Mouse (Mus musculus): Measurements from ENCODE around the gene Bptf. TPM values are rescaled to one million over a fixed set of nuclear protein-coding genes. Genes with fewer than 3 reads are reported as not detected.
A peak's percentile ranks its signal among the peaks of the same experiment; 100 is the strongest.
"Not testable (repeated sequence)": the region's sequence is repeated elsewhere in the genome, so short reads cannot be mapped to it uniquely, and the experiment has no call there.

The Bptf gene
- polyA plus RNA-seq, 1 experiment: 76.8 TPM

DNA sequence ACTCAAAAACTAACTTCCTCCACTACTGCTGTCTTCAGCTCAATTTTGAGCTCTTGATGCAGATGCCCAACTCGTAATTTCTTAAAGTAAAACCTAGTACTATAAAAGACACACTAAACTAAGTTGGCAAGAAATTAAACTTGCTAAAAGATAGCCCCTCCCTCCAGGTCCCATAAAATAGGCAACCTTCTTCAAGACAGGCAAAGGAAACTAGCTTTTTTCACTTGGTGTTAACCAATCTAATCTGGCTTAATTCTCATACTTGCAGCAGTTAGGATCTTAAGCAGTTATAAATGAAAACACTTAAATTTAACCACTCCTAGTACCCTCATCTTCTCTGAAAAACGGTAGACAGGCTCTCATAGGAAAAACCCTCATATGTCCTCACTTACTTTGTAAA, 2.3 kb downstream of the Bptf start:
- no peak for TF ChIP-seq POLR2A (IDR thresholded peaks at IDR 0.05; ENCODE audit: insufficient read depth, low read depth, low read length)
- no peak for TF ChIP-seq CTCF (IDR thresholded peaks at IDR 0.05; ENCODE audit: insufficient read depth, low read depth, low read length)
- H3K4me3 ChIP-seq (ENCODE audit: insufficient read depth, low read depth, low read length): no peak overlapping the region
- H3K27ac ChIP-seq (ENCODE audit: insufficient read depth, low read depth, low read length): no peak overlapping the region
- 5% methylated on average over 2 of the region's 2 CpGs for WGBS
- peaks cover 13% of the 10 kb centered on the region for H3K4me1 ChIP-seq (ENCODE audit: control insufficient read depth, insufficient read depth, low read length)

DNA sequence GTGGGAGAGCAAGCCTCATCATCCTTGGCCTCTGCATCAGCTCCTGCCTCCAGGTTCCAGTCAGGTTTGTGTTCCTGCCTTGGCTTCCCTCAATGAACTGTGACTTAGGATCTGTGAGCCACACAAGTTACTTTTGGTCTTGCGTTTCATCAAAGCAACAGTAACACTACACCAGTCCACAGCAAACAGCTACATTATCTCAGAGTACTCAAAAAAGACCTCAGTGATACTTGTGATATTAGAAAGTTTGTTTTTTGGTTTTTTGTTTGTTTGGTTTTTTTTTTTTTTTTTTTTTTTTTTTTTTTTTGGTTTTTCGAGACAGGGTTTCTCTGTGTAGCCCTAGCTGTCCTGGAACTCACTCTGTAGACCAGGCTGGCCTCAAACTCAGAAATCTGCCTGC, 5.2 kb downstream of the Bptf start:
- peaks cover 22% of the 10 kb centered on the region for H3K4me1 ChIP-seq (ENCODE audit: control insufficient read depth, insufficient read depth, low read length)
- WGBS: 63% methylated on average over 2 of the region's 2 CpGs

DNA sequence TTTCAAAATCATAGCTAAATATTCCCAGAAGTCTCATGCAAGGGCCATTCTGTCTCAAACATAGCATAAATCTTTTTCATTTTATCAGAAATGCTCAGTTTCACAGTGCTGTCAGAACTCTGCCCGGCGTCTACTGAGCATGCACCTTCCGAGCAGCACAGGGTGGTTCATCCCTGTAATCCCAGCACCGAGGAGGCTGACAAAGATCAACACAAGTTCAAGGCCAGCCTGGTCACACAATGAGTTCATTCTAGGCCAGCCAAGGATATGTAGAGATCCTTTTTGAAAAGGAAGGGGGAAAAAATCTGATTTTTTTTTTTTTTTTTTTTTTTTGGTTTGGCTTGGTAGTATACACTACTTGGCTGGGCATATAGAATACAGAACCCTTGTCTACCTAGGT, 6.9 kb downstream of the Bptf start:
- TF ChIP-seq POLR2A (IDR thresholded peaks at IDR 0.05; ENCODE audit: insufficient read depth, low read depth, low read length): no peak
- TF ChIP-seq CTCF (IDR thresholded peaks at IDR 0.05; ENCODE audit: insufficient read depth, low read depth, low read length): no peak
- 55% methylated on average over 4 of the region's 4 CpGs for WGBS
- Histone ChIP-seq H3K4me3 (ENCODE audit: insufficient read depth, low read depth, low read length) (no peak overlapping the region), H3K4me1 (ENCODE audit: control insufficient read depth, insufficient read depth, low read length) (peaks cover 22% of the 10 kb centered on the region), H3K27ac (ENCODE audit: insufficient read depth, low read depth, low read length) (no peak overlapping the region)

More for the DNA sequence above, 5.2 kb downstream of the Bptf start:
- not testable (repeated sequence) for H3K27ac ChIP-seq (ENCODE audit: insufficient read depth, low read depth, low read length); H3K4me3 ChIP-seq (ENCODE audit: insufficient read depth, low read depth, low read length)

DNA sequence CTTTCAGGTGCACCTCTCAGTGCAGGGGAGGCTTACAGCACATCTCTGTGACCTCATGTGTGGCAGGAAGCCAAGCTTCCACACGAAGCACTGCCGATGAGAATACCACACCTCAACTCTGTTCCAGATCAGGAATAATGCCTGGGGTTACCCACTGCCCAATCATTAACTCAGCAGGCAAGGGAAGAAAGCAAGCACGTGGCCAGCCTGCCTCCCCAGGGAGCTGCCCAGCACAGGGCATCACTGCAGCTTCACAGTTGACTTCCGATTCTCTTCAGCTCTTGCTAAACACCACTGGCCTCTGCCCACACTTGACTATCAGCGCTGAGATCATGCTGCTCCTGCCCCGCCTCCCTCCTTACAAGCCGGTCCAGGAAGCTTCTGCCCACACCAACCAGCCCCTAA, 7.6 kb downstream of the Bptf start:
- H3K4me3 ChIP-seq (ENCODE audit: insufficient read depth, low read depth, low read length): no peak overlapping the region
- no peak overlapping the region for H3K27ac ChIP-seq (ENCODE audit: insufficient read depth, low read depth, low read length)
- TF ChIP-seq CTCF (IDR thresholded peaks at IDR 0.05; ENCODE audit: insufficient read depth, low read depth, low read length): no peak
- H3K4me1 ChIP-seq (ENCODE audit: control insufficient read depth, insufficient read depth, low read length): peaks cover 22% of the 10 kb centered on the region
- 3% methylated on average over 7 of the region's 7 CpGs for WGBS

DNA sequence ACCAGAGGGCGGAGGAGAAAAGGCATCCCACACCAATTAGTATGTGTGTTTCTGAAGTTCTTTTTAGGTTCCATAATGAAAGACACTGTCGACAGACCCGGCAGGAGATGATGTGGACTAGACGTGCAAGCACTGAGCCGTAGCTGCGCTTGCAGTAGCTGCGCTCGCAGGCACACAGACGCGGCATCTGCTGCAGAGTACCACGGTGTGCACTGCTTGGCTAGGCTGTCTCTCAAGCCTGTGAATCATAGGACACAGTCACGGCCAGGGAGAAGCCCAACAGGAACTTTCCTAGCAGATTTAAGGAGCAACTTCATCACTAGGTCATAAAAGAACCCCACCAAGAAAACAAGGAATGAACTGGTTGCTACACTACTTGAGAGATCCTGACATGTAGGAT, 14.1 kb downstream of the Bptf start:
- H3K4me1 ChIP-seq (ENCODE audit: control insufficient read depth, insufficient read depth, low read length): peaks cover 12% of the 10 kb centered on the region
- H3K27ac ChIP-seq (ENCODE audit: insufficient read depth, low read depth, low read length): no peak overlapping the region
- WGBS: 35% methylated on average over 12 of the region's 12 CpGs
- TF ChIP-seq POLR2A (IDR thresholded peaks at IDR 0.05; ENCODE audit: insufficient read depth, low read depth, low read length): no peak
- TF ChIP-seq CTCF (IDR thresholded peaks at IDR 0.05; ENCODE audit: insufficient read depth, low read depth, low read length): no peak
- H3K4me3 ChIP-seq (ENCODE audit: insufficient read depth, low read depth, low read length): no peak overlapping the region

DNA sequence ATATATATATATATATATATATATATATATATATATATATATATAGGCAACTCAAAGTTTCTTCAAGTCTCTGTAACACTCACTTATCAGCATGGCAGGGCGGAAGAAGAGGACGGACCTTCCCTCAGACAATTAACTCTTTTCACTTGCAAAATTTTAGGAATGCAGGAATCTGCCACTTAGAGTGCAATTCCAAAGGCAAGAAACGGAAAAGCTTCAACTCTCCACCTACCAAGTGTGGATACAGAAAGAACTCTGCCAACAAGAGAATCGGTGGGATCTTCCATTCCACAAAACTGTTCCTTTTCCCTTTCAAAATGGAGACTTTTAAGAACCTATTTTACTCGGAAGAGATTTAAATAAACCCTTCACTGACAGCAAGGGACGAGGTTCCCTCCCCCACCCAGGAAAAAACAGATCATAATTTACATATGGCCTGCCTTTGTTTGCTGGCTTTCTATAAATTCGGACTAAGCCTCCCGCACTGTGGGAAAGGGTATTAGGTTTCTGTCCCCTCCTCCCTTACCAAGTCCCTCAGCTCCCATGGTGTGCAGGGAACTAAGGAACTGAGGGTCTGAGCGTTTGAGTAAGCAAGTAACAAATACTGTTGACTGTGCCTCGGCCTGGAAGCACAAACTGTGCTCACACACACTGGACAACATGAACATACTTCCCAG, 17.9 kb downstream of the Bptf start:
- Histone ChIP-seq H3K27ac (ENCODE audit: insufficient read depth, low read depth, low read length) (0 out of 2 replicates have a peak overlapping the region, but pooled peaks have one; percentile 40), H3K4me1 (ENCODE audit: control insufficient read depth, insufficient read depth, low read length) (peaks cover 14% of the 10 kb centered on the region), H3K4me3 (ENCODE audit: insufficient read depth, low read depth, low read length) (no peak overlapping the region)
- WGBS: 18% methylated on average over 10 of the region's 10 CpGs
- TF ChIP-seq CTCF (IDR thresholded peaks at IDR 0.05; ENCODE audit: insufficient read depth, low read depth, low read length) (no peak), POLR2A (IDR thresholded peaks at IDR 0.05; ENCODE audit: insufficient read depth, low read depth, low read length) (no peak)

DNA sequence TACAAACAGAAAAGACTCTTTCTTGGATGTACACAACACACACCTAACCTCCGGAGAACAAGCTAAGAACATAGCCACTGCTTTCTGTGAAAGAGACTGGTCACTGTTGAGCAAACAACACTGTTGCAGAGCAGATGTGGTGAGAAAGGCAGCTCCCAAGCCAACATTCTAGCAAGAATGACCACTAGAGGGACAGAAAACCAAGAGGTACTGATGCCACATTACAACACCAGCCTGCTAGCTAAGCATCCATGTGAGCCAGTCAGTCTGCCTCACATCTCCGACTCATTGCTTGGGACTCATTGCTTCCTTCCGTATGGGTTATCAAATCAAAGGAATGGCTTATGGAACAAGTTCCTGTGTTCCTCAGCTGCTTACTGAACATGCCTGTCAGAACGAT, 18.8 kb downstream of the Bptf start:
- Histone ChIP-seq H3K27ac (ENCODE audit: insufficient read depth, low read depth, low read length) (no peak overlapping the region), H3K4me3 (ENCODE audit: insufficient read depth, low read depth, low read length) (no peak overlapping the region), H3K4me1 (ENCODE audit: control insufficient read depth, insufficient read depth, low read length) (peaks cover 14% of the 10 kb centered on the region)
- WGBS: 68% methylated on average over 4 of the region's 4 CpGs
- TF ChIP-seq CTCF (IDR thresholded peaks at IDR 0.05; ENCODE audit: insufficient read depth, low read depth, low read length): no peak
- no peak for TF ChIP-seq POLR2A (IDR thresholded peaks at IDR 0.05; ENCODE audit: insufficient read depth, low read depth, low read length)

DNA sequence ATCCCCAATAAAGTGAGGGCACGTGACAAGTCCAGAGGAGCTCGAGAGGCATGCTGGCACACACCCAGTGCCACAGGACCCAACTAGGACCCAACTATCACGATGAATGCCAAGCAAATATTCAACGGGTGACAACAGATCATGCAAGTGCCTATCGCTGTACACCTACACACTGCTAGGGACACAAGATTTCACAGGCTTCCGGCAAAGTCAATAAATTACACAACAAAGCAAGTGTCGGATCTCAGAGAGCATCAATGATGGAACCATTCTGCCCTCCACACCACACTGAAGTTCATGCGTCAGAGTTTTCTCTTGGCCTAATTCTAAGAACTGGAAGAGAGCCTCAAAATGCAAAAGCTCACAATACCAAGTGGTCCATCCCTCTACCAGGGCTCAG, 22.3 kb downstream of the Bptf start:
- peaks cover 17% of the 10 kb centered on the region for H3K4me1 ChIP-seq (ENCODE audit: control insufficient read depth, insufficient read depth, low read length)
- no peak overlapping the region for H3K27ac ChIP-seq (ENCODE audit: insufficient read depth, low read depth, low read length)
- no peak overlapping the region for H3K4me3 ChIP-seq (ENCODE audit: insufficient read depth, low read depth, low read length)
- WGBS: 67% methylated on average over 8 of the region's 8 CpGs
- TF ChIP-seq CTCF (IDR thresholded peaks at IDR 0.05; ENCODE audit: insufficient read depth, low read depth, low read length) (no peak), POLR2A (IDR thresholded peaks at IDR 0.05; ENCODE audit: insufficient read depth, low read depth, low read length) (no peak)

DNA sequence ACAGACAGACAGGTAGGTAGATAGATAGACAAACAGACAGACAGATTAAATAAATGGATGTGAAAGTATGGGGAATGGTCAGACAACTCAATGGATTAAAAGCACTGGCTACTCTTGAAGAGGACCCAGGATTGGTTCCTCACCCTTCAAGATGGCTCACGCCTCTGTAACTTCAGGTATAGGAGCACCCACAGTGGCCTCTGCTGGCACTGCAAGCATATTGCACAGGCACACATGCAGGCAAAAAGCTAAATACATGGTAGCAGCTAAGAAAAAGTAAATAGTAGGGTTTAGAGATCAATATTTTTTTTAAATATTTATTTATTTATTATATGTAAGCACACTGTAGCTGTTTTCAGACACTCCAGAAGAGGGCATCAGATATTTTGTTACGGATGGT, 23.0 kb downstream of the Bptf start:
- no peak for TF ChIP-seq POLR2A (IDR thresholded peaks at IDR 0.05; ENCODE audit: insufficient read depth, low read depth, low read length)
- TF ChIP-seq CTCF (IDR thresholded peaks at IDR 0.05; ENCODE audit: insufficient read depth, low read depth, low read length): no peak
- Histone ChIP-seq H3K4me3 (ENCODE audit: insufficient read depth, low read depth, low read length) (no peak overlapping the region), H3K27ac (ENCODE audit: insufficient read depth, low read depth, low read length) (no peak overlapping the region), H3K4me1 (ENCODE audit: control insufficient read depth, insufficient read depth, low read length) (peaks cover 14% of the 10 kb centered on the region)
- WGBS: 92% methylated on average over 2 of the region's 2 CpGs

DNA sequence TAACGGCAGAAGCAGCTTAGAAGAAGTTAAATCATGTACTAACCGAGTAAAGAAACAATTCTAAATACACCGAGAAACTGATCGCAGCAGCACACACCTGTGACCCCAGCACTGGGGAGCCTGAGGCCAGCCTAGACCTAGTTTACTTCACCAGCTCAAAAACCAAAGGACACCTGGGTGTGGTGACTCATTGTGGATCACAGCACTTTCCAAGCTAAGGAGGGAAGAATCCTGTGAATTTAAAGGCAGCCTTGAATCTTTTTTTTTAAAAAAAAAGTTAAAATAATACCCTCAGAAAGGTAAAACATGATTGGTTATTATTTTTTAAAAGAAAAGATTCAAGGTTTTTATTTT, 24.2 kb downstream of the Bptf start:
- Histone ChIP-seq H3K27ac (ENCODE audit: insufficient read depth, low read depth, low read length) (no peak overlapping the region), H3K4me1 (ENCODE audit: control insufficient read depth, insufficient read depth, low read length) (peaks cover 24% of the 10 kb centered on the region), H3K4me3 (ENCODE audit: insufficient read depth, low read depth, low read length) (no peak overlapping the region)
- TF ChIP-seq CTCF (IDR thresholded peaks at IDR 0.05; ENCODE audit: insufficient read depth, low read depth, low read length) (no peak), POLR2A (IDR thresholded peaks at IDR 0.05; ENCODE audit: insufficient read depth, low read depth, low read length) (no peak)
- WGBS: 51% methylated on average over 4 of the region's 4 CpGs

All from olfactory bulb, adult 2 months (tissue).